Mouse (Mus musculus): ENCODE measurements around the gene Anks1. TPM values are rescaled to one million over a fixed set of nuclear protein-coding genes. Genes with fewer than 3 reads are reported as not detected.

The Anks1 gene
- 24.6 and 29.0 TPM in 2 replicates for polyA plus RNA-seq (2012; ENCODE audit: insufficient read depth, insufficient read length, missing spikeins)

DNA sequence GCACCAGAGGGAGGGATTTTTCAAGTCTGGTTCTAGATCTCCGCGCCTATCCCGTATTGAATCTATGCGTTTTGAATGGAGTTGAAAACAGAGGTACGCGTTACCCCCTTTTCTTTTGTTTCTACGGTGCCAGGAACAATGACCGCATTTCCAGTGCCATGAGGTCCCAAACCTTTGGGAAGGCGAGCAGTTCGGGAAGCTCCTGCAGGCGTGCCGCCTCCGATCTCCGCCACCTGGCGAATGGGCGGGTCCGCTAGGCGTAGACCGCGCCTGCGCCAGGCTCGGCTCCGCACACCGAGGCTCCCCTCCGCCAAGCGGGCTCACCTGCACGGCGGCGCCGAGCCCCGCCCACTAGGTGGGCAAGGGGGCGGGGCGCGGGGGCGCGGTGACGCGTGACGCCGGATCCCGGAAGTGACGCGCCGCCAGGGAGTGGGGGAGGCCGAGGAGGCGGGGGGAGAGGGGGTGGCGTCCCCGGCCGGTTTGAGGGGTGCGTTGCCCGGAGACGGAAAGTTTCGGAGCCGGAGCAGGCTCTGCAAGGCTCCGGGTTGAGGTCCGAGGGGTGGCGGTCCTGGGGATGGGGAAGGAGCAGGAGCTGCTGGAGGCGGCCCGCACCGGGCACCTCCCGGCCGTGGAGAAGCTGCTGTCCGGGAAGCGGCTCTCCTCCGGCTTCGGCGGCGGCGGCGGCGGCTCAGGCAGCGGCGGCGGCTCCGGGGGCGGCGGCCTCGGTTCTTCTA, at the start of gene Anks1:
Gene Anks1, plus strand, starts transcription at position 419 of the 734 bp plus-strand sequence.
- Histone ChIP-seq H3K4me3 (ENCODE audit: insufficient read depth, low read length) (peak within 1 kb of the TSS; percentile 83), H3K27ac (ENCODE audit: insufficient read depth, low read depth, low read length) (peak within 1 kb of the TSS; percentile 95), H3K4me1 (ENCODE audit: control insufficient read depth, insufficient read depth, low read length) (peaks cover 12% of the 10 kb centered on the region)
- no peak for TF ChIP-seq POLR2A (IDR thresholded peaks at IDR 0.05; ENCODE audit: borderline replicate concordance, low read depth, low read length)
- no peak for TF ChIP-seq CTCF (IDR thresholded peaks at IDR 0.05; ENCODE audit: low read depth, low read length)

DNA sequence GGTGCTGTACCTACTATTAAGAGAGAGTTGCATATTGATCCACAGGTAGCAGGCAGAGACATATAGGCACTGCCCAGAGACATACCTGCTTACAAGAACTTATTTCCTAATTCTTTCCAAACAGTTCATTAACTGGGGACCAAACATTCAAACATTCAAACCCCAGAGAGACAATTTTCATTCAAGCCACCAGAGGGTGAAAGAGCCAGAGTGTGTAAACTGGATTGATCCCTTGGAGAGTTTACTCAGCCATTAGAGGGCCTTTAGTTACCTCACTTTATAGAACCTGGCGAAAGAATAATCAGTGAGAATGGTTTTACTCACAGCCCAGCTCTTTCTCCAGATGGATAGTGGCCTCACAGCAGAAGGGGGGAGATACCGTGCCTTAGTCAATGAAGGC, 43.6 kb upstream of the Anks1 start:
- no peak for TF ChIP-seq POLR2A (IDR thresholded peaks at IDR 0.05; ENCODE audit: borderline replicate concordance, low read depth, low read length)
- Histone ChIP-seq H3K4me3 (ENCODE audit: insufficient read depth, low read length) (no peak overlapping the region), H3K4me1 (ENCODE audit: control insufficient read depth, insufficient read depth, low read length) (peaks cover 14% of the 10 kb centered on the region)

DNA sequence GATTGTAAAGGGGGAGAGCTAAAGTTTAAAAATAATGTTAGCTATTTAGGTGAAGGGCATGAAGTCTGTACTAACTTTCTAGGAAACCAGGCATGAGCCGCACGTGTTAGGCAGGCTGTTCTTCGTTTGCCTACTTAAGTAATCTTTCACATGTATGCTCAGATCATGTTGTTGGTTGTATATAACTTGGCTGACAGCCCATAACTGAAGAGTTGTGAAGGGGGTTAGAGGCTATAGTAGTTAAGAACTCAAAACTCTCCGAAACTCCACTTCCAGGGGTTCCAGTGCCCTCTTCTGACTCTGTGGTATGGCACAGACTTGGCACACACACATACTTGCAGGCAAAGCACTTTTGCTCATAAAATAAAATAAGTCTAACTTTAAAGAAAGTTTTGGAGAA, 42.4 kb upstream of the Anks1 start:
- Histone ChIP-seq H3K27ac (ENCODE audit: insufficient read depth, low read depth, low read length) (no peak overlapping the region), H3K4me1 (ENCODE audit: control insufficient read depth, insufficient read depth, low read length) (peaks cover 15% of the 10 kb centered on the region), H3K4me3 (ENCODE audit: insufficient read depth, low read length) (no peak overlapping the region)
- TF ChIP-seq POLR2A (IDR thresholded peaks at IDR 0.05; ENCODE audit: borderline replicate concordance, low read depth, low read length): no peak
- TF ChIP-seq CTCF (IDR thresholded peaks at IDR 0.05; ENCODE audit: low read depth, low read length): no peak

More for the DNA sequence above, 43.6 kb upstream of the Anks1 start:
- no peak overlapping the region for H3K27ac ChIP-seq (ENCODE audit: insufficient read depth, low read depth, low read length)

- Histone ChIP-seq H3K27ac (ENCODE audit: insufficient read depth, low read depth, low read length) (no peak overlapping the region), H3K4me1 (ENCODE audit: control insufficient read depth, insufficient read depth, low read length) (peaks cover 16% of the 10 kb centered on the region), H3K4me3 (ENCODE audit: insufficient read depth, low read length) (no peak overlapping the region)
- TF ChIP-seq POLR2A (IDR thresholded peaks at IDR 0.05; ENCODE audit: borderline replicate concordance, low read depth, low read length) (no peak), CTCF (IDR thresholded peaks at IDR 0.05; ENCODE audit: low read depth, low read length) (no peak)
Observed at GRCm38 (mm10) chr17:27871851-27872250, 37.3 kb upstream of the Anks1 start.

DNA sequence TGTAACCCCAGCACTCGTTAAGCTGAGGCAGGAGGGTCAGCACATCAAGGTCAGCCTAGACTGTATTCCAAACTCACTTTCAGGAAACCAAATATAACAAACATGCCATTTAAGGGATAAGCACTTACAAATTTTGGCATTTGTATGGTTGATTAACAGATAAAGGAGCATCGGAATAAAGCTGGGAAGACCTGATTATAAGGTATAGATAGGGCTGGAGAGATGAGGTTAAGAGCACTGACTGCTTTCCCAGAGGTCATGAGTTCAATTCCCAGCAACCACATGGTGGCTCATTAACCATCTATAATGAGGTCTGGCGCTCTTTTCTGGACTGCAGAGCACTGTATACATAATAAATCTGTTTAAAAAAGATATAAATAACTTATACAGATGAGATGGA, 35.5 kb upstream of the Anks1 start:
- Histone ChIP-seq H3K4me3 (ENCODE audit: insufficient read depth, low read length) (no peak overlapping the region), H3K4me1 (ENCODE audit: control insufficient read depth, insufficient read depth, low read length) (peaks cover 10% of the 10 kb centered on the region), H3K27ac (ENCODE audit: insufficient read depth, low read depth, low read length) (no peak overlapping the region)
- TF ChIP-seq POLR2A (IDR thresholded peaks at IDR 0.05; ENCODE audit: borderline replicate concordance, low read depth, low read length): no peak
- TF ChIP-seq CTCF (IDR thresholded peaks at IDR 0.05; ENCODE audit: low read depth, low read length): no peak

- no peak overlapping the region for H3K27ac ChIP-seq (ENCODE audit: insufficient read depth, low read depth, low read length)
- no peak for TF ChIP-seq CTCF (IDR thresholded peaks at IDR 0.05; ENCODE audit: low read depth, low read length)
- no peak for TF ChIP-seq POLR2A (IDR thresholded peaks at IDR 0.05; ENCODE audit: borderline replicate concordance, low read depth, low read length)
Observed at GRCm38 (mm10) chr17:27874510-27874909, 34.6 kb upstream of the Anks1 start.

DNA sequence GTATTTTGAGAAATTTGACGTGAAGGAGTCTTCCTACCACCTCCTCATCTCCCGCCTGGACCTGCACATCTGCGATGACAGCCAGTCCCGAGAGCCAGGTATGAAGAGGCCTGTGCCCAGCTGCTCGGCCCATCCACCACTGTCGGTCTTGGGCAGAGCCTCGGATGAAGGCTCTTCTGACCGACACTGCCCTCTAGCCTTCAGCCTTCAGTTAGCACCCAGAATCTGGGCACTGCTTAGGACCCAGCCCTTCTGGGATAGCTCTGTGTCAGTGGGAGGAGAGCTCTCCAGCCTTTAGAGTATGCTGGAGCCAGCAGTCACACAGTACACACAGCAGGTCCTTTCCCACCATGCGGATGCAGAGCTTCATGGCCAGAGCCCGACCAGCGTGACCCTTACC, 27.6 kb upstream of the Anks1 start:
- H3K27ac ChIP-seq (ENCODE audit: insufficient read depth, low read depth, low read length): no peak overlapping the region
- TF ChIP-seq CTCF (IDR thresholded peaks at IDR 0.05; ENCODE audit: low read depth, low read length): no peak
- TF ChIP-seq POLR2A (IDR thresholded peaks at IDR 0.05; ENCODE audit: borderline replicate concordance, low read depth, low read length): no peak
- H3K4me1 ChIP-seq (ENCODE audit: control insufficient read depth, insufficient read depth, low read length): no peaks in the 10 kb centered on the region
- no peak overlapping the region for H3K4me3 ChIP-seq (ENCODE audit: insufficient read depth, low read length)

More at GRCm38 (mm10) chr17:27874510-27874909, 34.6 kb upstream of the Anks1 start:
- no peak overlapping the region for H3K4me3 ChIP-seq (ENCODE audit: insufficient read depth, low read length)
- H3K4me1 ChIP-seq (ENCODE audit: control insufficient read depth, insufficient read depth, low read length): peaks cover 5% of the 10 kb centered on the region; the same call in 1 of the 2 replicates

DNA sequence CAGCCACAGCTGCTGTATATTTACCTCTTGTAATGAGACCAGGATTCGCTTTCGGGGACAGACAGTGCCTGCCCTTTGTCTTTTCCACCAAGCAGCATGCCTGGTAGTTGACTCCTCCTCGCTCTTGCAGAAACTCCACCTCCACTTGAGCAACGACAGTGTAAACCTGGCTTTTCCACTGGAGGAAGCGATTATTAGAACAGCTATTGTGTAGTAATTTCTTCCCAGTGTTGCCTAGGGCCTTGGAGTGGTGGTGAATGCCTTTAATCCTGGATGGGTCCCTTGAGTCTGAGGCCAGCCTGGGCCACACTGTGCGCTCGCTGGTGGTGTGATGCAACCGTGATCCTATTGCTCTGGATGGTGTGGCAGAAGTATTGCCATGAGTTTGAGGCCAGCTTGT, 26.0 kb upstream of the Anks1 start:
- no peak overlapping the region for H3K4me3 ChIP-seq (ENCODE audit: insufficient read depth, low read length)
- no peak overlapping the region for H3K27ac ChIP-seq (ENCODE audit: insufficient read depth, low read depth, low read length)
- no peak for TF ChIP-seq POLR2A (IDR thresholded peaks at IDR 0.05; ENCODE audit: borderline replicate concordance, low read depth, low read length)
- no peak for TF ChIP-seq CTCF (IDR thresholded peaks at IDR 0.05; ENCODE audit: low read depth, low read length)
- no peaks in the 10 kb centered on the region for H3K4me1 ChIP-seq (ENCODE audit: control insufficient read depth, insufficient read depth, low read length)

GRCm38 (mm10) chr17:27883994-27884393, 25.1 kb upstream of the Anks1 start:
- no peaks in the 10 kb centered on the region for H3K4me1 ChIP-seq (ENCODE audit: control insufficient read depth, insufficient read depth, low read length)
- no peak for TF ChIP-seq POLR2A (IDR thresholded peaks at IDR 0.05; ENCODE audit: borderline replicate concordance, low read depth, low read length)
- no peak for TF ChIP-seq CTCF (IDR thresholded peaks at IDR 0.05; ENCODE audit: low read depth, low read length)
- no peak overlapping the region for H3K4me3 ChIP-seq (ENCODE audit: insufficient read depth, low read length)
- H3K27ac ChIP-seq (ENCODE audit: insufficient read depth, low read depth, low read length): no peak overlapping the region

DNA sequence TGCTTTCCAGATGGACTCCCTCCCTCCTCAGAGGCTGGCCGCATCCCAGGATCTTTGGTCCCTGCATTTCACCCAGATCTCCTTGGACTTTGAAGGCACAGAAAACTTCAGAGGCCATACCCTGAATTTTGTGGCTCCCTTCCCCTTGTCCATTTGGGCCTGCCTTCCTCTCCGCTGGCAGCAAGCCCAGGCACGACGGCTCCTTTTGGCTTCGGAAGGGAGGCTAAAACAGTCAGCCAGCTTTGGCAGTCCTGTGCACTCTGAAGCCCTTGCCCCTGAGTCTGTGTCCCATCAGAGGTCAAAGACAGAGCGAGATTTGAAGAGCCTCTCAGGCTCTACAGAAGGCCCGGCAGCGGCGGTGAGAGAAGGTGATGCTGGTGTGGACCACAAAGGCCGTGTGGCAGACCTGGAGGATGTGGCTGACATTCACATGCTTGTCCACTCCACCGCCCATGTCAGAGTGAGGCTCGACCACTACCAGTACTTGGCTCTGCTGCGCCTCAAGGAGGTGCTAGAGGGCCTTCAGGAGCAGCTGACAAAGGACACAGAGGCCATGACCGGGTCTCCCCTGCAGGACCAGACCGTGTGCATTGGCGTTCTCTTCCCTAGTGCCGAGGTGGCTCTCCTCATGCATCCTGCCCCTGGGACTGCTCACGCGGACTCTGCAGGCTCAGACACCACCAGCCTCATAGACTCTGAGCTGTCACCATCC, 22.5 kb upstream of the Anks1 start:
- no peak overlapping the region for H3K27ac ChIP-seq (ENCODE audit: insufficient read depth, low read depth, low read length)
- H3K4me1 ChIP-seq (ENCODE audit: control insufficient read depth, insufficient read depth, low read length): no peaks in the 10 kb centered on the region
- no peak for TF ChIP-seq POLR2A (IDR thresholded peaks at IDR 0.05; ENCODE audit: borderline replicate concordance, low read depth, low read length)
- no peak for TF ChIP-seq CTCF (IDR thresholded peaks at IDR 0.05; ENCODE audit: low read depth, low read length)
- H3K4me3 ChIP-seq (ENCODE audit: insufficient read depth, low read length): no peak overlapping the region
